Mouse (Mus musculus) hindlimb bud, embryonic 11.5 days (tissue): Measurements from ENCODE around the gene Lats1.

ENCODE experiments used
- DNase-seq: peaks from one replicate; pipeline ENCODE4 v3.0.0-alpha.2; 2012; ENCODE audit warnings: low read depth, low spot score; ENCODE audit errors: extremely low spot score

Gene Lats1

GRCm38 (mm10) chr10:7680731-7681301 lies at the start of gene Lats1, which contains the start of gene Pcmt1:
TSS of gene Lats1 (plus strand) at chr10:7681214.
TSS of gene Pcmt1 (minus strand) at chr10:7681136.
- no peak for DNase-seq

DNA sequence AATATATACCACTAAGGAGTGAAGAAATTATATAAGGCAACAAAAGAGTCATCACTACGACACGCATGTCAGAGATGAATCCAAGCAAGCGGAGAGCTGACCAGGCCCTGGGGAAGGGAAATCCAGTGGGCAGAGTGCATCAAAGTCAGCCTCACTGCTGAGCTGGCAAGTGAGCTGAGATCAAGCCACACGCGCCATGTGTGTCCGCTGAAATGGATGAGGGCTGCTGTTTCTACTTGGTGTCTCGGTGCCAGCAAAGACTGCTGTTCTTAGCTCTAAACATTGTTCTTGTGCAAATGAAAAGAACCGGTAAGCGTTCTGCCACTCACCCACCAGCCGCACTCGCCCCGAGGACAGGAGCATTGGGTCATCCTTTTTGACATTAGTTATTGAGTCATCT lies 40.6 kb upstream of the Lats1 start:
- DNase-seq, result no peak

- DNase-seq, result no peak
Observed at GRCm38 (mm10) chr10:7645911-7646310, 35.1 kb upstream of the Lats1 start.

DNA sequence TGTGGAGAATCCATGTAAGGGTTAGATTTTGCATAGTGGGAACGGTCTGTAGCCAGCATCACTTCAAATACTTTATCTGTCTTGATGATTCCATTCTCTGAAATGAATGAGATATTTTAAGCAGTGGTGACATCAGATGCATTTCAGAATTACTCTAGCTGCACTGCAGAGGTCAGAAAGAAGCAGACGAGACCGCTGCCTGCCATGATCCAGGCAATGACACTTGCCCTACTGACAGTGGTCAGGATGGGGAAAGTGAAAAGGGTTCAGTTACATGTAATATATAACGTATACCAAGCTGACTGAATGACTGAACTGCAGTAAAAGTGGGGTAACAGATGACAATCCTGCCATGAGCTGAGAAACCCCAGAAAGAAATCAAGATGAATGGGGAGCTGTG lies 32.0 kb upstream of the Lats1 start:
- DNase-seq, result no peak

- DNase-seq, result no peak
Observed at GRCm38 (mm10) chr10:7651057-7651456, 30.0 kb upstream of the Lats1 start.

DNA sequence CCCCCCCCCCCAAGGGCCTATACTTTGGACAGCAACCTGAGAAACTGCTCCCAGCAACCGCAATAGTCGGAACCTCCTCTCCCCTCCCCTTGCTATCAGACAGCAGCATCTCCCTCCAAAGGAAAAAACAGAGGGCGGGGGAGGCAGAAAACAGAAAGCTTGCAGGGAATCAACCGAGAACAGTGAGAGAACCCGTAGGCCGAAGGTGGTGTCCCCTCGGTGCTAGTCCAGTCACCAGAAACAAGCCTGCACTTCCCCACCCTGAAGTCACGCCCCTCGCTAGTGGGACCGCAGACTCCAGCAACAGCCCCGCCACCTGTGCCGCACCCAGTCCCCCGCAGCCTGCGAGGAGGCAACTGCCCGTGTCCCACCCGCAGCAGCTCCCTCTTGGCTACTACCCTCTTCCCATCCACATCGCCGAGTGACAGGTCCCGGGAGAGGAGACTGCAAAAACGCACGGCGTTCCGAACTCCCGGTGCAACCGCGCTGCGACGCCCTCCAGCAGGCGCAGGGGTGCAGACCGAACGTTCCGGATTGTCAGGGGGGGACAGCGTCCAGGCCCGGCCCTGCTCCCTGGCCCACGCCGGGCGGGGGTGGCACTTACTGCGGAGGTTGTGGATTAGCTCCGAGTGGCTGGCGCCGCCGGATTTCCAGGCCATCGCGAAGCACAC lies 18.4 kb upstream of the Lats1 start:
- DNase-seq, result no peak

DNA sequence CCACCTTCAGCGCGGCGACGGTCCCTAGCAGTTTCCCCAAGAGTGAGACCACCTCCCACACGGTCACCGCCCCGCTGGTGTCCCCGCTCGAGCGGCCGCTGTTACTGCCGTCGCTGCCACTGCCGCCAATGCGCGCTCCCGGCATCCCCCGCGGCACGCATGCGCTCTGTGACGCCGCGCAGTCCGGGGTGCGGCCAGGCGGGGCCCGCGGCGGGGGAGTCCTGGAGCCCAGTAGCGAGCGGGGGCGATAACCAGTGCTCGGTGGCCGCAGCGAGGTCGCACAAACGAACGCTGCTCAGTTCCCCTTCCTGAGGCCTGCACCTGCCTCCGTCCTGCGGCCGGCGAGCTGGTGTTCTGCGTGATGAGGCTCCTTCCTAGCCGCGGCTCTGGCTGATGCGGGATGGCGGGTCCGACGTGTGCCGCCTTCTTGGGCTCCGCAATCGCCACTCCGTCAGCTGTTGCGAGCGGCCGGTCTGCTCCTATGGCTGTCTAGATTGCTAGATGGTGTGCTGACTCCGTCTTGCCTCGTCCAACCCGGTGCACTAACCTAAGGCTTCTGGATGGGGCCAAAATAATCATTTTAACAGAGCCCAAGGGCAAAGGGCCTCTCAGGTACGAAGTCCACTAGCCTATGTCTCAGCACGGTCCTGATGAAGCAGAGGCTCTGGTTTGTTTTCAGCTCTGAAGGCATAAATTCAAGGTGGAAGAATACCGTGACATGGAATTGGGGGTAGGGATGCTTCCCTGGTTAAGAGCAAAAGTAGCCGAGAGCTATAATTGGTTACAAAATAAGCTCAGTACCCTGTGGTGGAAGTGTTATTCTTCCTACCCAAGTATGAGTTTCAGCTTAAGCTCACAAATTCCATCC lies 17.6 kb upstream of the Lats1 start:
- no peak for DNase-seq

GRCm38 (mm10) chr10:7664027-7664526 lies 16.9 kb upstream of the Lats1 start:
- no peak for DNase-seq

- no peak for DNase-seq
Observed at GRCm38 (mm10) chr10:7664889-7665288, 16.1 kb upstream of the Lats1 start.

- DNase-seq, result no peak
Observed at GRCm38 (mm10) chr10:7667342-7667802, 13.6 kb upstream of the Lats1 start, which contains the start of gene Nup43. TSS of gene Nup43 (plus strand) at chr10:7667503.

GRCm38 (mm10) chr10:7673673-7674072 lies 7.3 kb upstream of the Lats1 start:
- DNase-seq, result no peak

DNA sequence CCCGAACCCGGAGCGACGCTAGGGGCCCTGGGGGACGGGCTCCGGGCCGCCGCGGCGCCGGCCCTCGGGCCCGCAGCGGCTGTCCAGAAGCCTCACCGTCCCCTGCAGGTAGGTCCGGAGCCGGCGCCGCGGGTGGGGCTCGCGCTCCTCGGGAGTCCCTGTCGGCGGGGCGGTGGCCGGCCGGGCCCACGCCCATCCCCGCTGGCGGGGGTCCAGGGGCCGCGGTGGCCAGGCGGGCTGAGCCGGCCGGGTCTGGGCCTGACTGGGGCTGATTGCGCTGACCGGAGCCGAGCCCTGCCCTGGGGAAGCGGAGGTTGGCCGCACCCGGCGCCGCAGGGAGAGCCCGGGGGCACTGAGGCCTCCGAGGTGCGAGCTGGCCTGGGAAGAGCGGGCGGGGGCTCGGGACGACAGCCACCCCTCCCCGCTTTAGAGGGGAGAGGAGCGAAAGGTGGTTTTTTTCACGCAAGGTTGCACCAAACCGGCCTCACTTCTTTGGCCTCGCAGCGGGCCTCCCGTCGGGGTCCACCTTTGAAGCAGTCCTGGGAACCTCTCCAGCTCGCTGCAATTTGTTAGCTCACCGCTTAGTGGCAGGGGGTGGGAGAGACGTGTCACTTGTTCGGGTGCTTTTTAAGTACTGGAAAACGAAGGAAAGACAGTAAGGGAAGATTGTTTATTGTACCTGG lies 470 bp downstream of the Lats1 start:
- no peak for DNase-seq

GRCm38 (mm10) chr10:7682249-7682648 lies 1.2 kb downstream of the Lats1 start:
- no peak for DNase-seq

DNA sequence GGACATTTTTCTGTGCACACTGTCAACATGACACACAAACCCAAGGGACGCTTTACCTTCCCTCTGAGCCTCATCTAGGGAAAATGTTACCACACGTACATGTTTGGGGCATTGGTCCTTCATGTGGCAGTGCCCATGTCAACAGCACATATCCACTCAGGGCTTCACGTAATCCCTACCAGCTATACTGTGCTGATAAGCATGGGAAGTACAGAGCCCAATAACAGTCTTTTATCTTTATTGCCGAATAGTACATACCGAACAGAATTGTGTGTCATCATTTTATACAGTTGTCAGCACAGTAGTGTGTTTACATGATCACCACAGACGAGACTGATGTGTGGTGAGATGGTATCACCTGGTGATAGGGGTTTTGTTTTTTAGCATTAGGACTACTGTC lies 5.9 kb downstream of the Lats1 start:
- no peak for DNase-seq

DNA sequence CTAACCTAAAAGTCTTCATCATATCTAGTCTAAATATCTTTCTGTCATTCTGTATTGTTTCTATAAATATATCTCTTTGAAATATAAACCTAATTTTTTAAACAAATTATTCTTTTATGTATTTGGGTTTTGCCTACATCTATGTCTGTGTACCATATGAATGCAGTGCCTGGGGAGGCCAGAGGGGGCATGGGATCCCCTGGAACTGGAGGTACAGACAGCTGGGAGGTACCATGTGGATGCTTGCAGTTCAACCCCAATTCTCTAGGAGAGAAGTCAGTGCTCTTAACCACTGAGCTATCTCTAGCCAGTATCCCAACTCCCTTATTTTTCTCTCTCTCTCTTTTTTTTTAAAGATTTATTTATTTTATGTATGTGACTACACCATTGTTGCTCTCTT lies 14.3 kb downstream of the Lats1 start:
- no peak for DNase-seq

DNA sequence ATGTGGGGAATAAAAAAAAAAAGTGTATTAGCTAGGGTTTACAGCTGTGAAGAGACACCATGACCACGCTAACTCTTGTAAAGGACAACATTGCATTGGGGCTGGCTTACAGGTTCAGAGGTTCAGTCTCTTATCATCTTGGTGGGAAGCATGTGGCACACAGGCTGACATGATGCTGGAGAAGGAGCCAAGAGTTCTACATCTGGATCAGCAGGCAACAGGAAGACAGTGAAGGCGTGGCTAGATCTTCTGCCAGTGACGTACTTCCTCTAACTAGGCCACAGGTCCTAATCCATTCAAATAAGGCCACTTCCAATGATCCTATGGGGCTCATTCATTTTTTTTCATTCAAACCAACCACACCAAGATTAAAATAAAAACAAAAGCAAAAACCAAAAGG lies 19.1 kb downstream of the Lats1 start:
- no peak for DNase-seq

GRCm38 (mm10) chr10:7702586-7702985 lies 21.6 kb downstream of the Lats1 start:
- no peak for DNase-seq

DNA sequence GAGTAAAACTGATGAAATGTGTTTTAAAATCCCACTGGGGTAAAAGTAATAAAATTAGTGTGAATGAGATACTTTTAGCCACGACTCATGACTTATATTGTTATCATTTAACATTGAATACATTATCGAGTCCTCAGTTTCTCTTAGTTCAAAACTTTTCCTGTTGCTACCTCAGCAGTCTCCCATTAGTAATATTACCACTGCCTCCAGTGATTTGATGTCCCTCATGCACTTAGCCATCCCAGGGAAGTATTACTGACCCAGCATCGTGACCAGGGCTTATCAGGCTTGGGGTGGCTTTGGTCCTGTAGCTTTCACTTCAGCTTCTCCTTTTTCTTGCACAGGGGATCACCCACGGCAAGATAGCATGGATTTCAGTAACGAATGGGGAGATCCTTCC lies 29.1 kb downstream of the Lats1 start:
- no peak for DNase-seq

DNA sequence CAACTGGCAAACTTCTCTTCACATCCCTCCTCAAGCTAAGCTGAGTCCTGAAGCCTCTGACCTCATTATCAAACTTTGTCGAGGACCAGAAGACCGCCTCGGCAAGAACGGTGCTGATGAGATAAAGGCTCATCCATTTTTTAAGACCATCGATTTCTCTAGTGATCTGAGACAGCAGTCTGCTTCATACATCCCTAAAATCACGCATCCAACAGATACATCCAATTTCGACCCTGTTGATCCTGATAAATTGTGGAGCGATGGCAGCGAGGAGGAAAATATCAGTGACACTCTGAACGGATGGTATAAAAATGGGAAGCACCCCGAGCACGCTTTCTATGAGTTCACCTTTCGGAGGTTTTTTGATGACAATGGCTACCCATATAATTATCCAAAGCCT lies 31.5 kb downstream of the Lats1 start:
- no peak for DNase-seq

- DNase-seq, result no peak
Observed at GRCm38 (mm10) chr10:7715056-7715455, 34.0 kb downstream of the Lats1 start.
